Mouse (Mus musculus): Measurements from ENCODE around the gene Vmn1r214. TPM values are rescaled to one million over a fixed set of nuclear protein-coding genes. Genes with fewer than 3 reads are reported as not detected.

Vmn1r214 gene
- polyA plus RNA-seq (2015; fragmentation: Nextera tagmentation; extraction: Ambion mirVana) = not detected in 2 replicates

- Histone ChIP-seq H3K4me2 (no peak within 1 kb of the TSS), H3K27me3 (replicated peaks) (no peaks in the 10 kb centered on the region), H3K9me3 (no peaks in the 10 kb centered on the region), H3K27ac (replicated peaks) (no peak within 1 kb of the TSS), H3K9ac (no peak within 1 kb of the TSS), H3K36me3 (no peaks in the 10 kb centered on the region), H3K4me3 (no peak within 1 kb of the TSS), H3K4me1 (no peaks in the 10 kb centered on the region)
- WGBS = 76% methylated on average over 3 of the region's 3 CpGs
- ATAC-seq (ENCODE audit: extremely low read depth, insufficient number of reproducible peaks, low FRiP score, low TSS enrichment) = no peak
These were observed at the start of gene Vmn1r214 for GRCm38 (mm10) chr13:23030118-23030517. Gene Vmn1r214, plus strand, starts transcription at chr13:23030418.

- no peak overlapping the region for H3K4me2 ChIP-seq
- H3K9ac ChIP-seq = no peak overlapping the region
- whole genome bisulfite sequencing = 83% methylated on average over 11 of the region's 11 CpGs
- H3K4me1 ChIP-seq = no peaks in the 10 kb centered on the region
- ATAC-seq (ENCODE audit: extremely low read depth, insufficient number of reproducible peaks, low FRiP score, low TSS enrichment) = no peak
- H3K27ac ChIP-seq (replicated peaks) = no peak overlapping the region
- no peaks in the 10 kb centered on the region for H3K36me3 ChIP-seq
- no peaks in the 10 kb centered on the region for H3K27me3 ChIP-seq (replicated peaks)
- peaks cover 2% of the 10 kb centered on the region; the same call in 1 of the 2 replicates for H3K9me3 ChIP-seq
- H3K4me3 ChIP-seq = no peak overlapping the region
These were observed 39.9 kb upstream of the Vmn1r214 start for GRCm38 (mm10) chr13:22990214-22990891.

- Histone ChIP-seq H3K27me3 (replicated peaks) (no peaks in the 10 kb centered on the region), H3K4me3 (no peak overlapping the region), H3K4me1 (no peaks in the 10 kb centered on the region), H3K9me3 (peaks cover 16% of the 10 kb centered on the region), H3K4me2 (no peak overlapping the region), H3K27ac (replicated peaks) (no peak overlapping the region), H3K36me3 (no peaks in the 10 kb centered on the region), H3K9ac (no peak overlapping the region)
- ATAC-seq (ENCODE audit: extremely low read depth, insufficient number of reproducible peaks, low FRiP score, low TSS enrichment) = no peak
- WGBS = 39% methylated on average over 1 of the region's 1 CpGs
These were observed 38.0 kb upstream of the Vmn1r214 start for GRCm38 (mm10) chr13:22992178-22992700.

- Histone ChIP-seq H3K4me3 (no peak overlapping the region), H3K4me2 (no peak overlapping the region), H3K27me3 (replicated peaks) (no peaks in the 10 kb centered on the region), H3K4me1 (no peaks in the 10 kb centered on the region), H3K36me3 (no peaks in the 10 kb centered on the region), H3K9ac (no peak overlapping the region), H3K27ac (replicated peaks) (no peak overlapping the region), H3K9me3 (peaks cover 20% of the 10 kb centered on the region)
- 70% methylated on average over 2 of the region's 2 CpGs for WGBS
- ATAC-seq (ENCODE audit: extremely low read depth, insufficient number of reproducible peaks, low FRiP score, low TSS enrichment) = no peak
These were observed 37.5 kb upstream of the Vmn1r214 start for GRCm38 (mm10) chr13:22992721-22993120.

DNA sequence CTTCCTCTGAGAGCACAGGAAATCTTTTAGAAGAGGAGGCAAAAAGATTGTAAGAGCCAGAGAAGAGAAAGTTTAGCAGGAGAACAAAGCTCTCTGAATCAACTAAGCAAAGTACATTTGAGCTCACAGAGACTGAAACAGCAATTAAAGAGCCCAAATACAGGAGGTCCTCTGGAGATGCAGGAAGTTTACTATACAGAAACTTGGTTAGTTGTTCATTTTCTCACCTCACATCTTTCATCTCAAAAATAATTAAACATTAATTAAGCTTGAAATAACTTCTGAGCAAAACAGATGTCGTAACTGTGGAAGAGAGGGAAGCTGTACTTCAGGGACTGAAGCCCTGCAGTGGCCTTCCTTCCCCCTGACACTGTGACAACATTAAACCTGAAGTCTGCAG lies 22.9 kb upstream of the Vmn1r214 start, which contains the start of gene Vmn1r213:
Gene Vmn1r213 (plus strand): TSS at position 301 of the 400 bp plus-strand sequence.
- Histone ChIP-seq H3K4me3 (no peak within 1 kb of the TSS), H3K4me2 (no peak within 1 kb of the TSS), H3K27me3 (replicated peaks) (no peaks in the 10 kb centered on the region), H3K36me3 (no peaks in the 10 kb centered on the region), H3K9ac (no peak within 1 kb of the TSS), H3K4me1 (no peaks in the 10 kb centered on the region), H3K27ac (replicated peaks) (no peak within 1 kb of the TSS), H3K9me3 (no peaks in the 10 kb centered on the region; the same call in 1 of the 2 replicates)
- 62% methylated on average over 1 of the region's 1 CpGs for WGBS
- no peak for ATAC-seq (ENCODE audit: extremely low read depth, insufficient number of reproducible peaks, low FRiP score, low TSS enrichment)

DNA sequence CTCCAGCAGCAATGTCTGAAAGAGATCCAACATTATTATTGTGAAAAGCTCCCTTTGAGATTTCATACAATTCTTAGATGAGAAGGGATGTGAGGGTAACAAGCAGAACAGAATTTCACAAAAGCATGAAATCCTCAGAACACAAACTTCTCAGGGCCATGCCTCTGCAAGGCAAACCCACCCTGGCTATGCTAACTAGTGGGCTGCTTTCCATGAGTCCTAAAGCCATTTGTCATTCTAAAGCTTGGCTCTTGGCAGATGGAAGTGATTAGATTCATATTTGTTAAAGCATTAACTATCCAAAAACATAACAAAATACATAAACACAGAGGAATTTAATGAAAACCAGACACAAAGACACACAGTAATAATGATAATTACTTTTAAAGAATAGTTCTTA lies 12.1 kb upstream of the Vmn1r214 start:
- no peaks in the 10 kb centered on the region for H3K36me3 ChIP-seq
- no peak overlapping the region for H3K4me3 ChIP-seq
- H3K27ac ChIP-seq (replicated peaks) = no peak overlapping the region

GRCm38 (mm10) chr13:23024812-23025211 lies 5.4 kb upstream of the Vmn1r214 start:
- H3K27me3 ChIP-seq (replicated peaks) = no peaks in the 10 kb centered on the region
- no peaks in the 10 kb centered on the region for H3K9me3 ChIP-seq
- H3K4me1 ChIP-seq = no peaks in the 10 kb centered on the region
- H3K36me3 ChIP-seq = no peaks in the 10 kb centered on the region
- no peak overlapping the region for H3K4me3 ChIP-seq
- no peak overlapping the region for H3K27ac ChIP-seq (replicated peaks)
- H3K9ac ChIP-seq = no peak overlapping the region
- no peak overlapping the region for H3K4me2 ChIP-seq
- ATAC-seq (ENCODE audit: extremely low read depth, insufficient number of reproducible peaks, low FRiP score, low TSS enrichment) = no peak

More for the DNA sequence above, 12.1 kb upstream of the Vmn1r214 start:
- H3K9ac ChIP-seq = no peak overlapping the region
- no peak for ATAC-seq (ENCODE audit: extremely low read depth, insufficient number of reproducible peaks, low FRiP score, low TSS enrichment)
- H3K4me1 ChIP-seq = no peaks in the 10 kb centered on the region
- no peaks in the 10 kb centered on the region for H3K27me3 ChIP-seq (replicated peaks)
- H3K9me3 ChIP-seq = no peaks in the 10 kb centered on the region
- H3K4me2 ChIP-seq = no peak overlapping the region

DNA sequence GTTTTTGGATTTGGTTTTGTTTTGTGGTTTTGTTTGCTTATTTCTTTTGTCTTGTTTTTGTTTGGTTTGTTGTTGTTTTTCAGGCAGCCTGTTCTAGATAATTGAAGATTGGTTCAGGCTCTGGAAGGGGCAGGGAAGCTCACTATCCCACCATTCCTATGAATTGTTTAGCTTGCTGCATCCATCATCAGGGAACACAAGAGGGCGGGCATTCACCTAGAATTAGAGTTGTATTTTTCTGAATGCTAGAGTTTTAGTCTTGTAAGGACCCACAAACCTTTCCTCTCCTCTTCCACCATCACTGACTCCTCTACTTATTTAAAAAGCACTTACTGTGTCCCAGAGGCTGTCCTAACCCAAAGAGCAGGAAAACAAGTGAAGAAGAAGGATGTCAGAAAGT lies 27.6 kb downstream of the Vmn1r214 start:
- Histone ChIP-seq H3K27ac (replicated peaks) (no peak overlapping the region), H3K4me1 (no peaks in the 10 kb centered on the region), H3K9ac (no peak overlapping the region), H3K9me3 (no peaks in the 10 kb centered on the region), H3K4me3 (no peak overlapping the region), H3K27me3 (replicated peaks) (no peaks in the 10 kb centered on the region), H3K36me3 (no peaks in the 10 kb centered on the region), H3K4me2 (no peak overlapping the region)
- ATAC-seq (ENCODE audit: extremely low read depth, insufficient number of reproducible peaks, low FRiP score, low TSS enrichment) = no peak
- 48% methylated on average over 1 of the region's 1 CpGs for WGBS

- Histone ChIP-seq H3K36me3 (no peaks in the 10 kb centered on the region), H3K4me1 (no peaks in the 10 kb centered on the region), H3K4me2 (no peak within 1 kb of the TSS), H3K9ac (no peak within 1 kb of the TSS), H3K27ac (replicated peaks) (no peak within 1 kb of the TSS), H3K4me3 (no peak within 1 kb of the TSS), H3K27me3 (replicated peaks) (no peaks in the 10 kb centered on the region), H3K9me3 (no peaks in the 10 kb centered on the region)
- no peak for ATAC-seq (ENCODE audit: extremely low read depth, insufficient number of reproducible peaks, low FRiP score, low TSS enrichment)
- 64% methylated on average over 1 of the region's 1 CpGs for WGBS
These were observed 37.5 kb downstream of the Vmn1r214 start, which contains the start of gene Vmn1r215 for GRCm38 (mm10) chr13:23067725-23068124. Gene Vmn1r215, plus strand, starts transcription at chr13:23068025.

- H3K36me3 ChIP-seq = no peaks in the 10 kb centered on the region
These were observed 39.1 kb downstream of the Vmn1r214 start for GRCm38 (mm10) chr13:23069312-23069711.

More at GRCm38 (mm10) chr13:23069312-23069711, 39.1 kb downstream of the Vmn1r214 start:
- Histone ChIP-seq H3K27me3 (replicated peaks) (no peaks in the 10 kb centered on the region), H3K9ac (no peak overlapping the region), H3K9me3 (no peaks in the 10 kb centered on the region), H3K4me3 (no peak overlapping the region), H3K4me1 (no peaks in the 10 kb centered on the region), H3K4me2 (no peak overlapping the region), H3K27ac (replicated peaks) (no peak overlapping the region)
- 68% methylated on average over 2 of the region's 2 CpGs for WGBS
- ATAC-seq (ENCODE audit: extremely low read depth, insufficient number of reproducible peaks, low FRiP score, low TSS enrichment) = no peak

All from heart, embryonic 13.5 days (tissue).